Mouse (Mus musculus) C2C12 (cell line): ENCODE results near the gene Atp13a4. TPM values are rescaled to one million over a fixed set of nuclear protein-coding genes. Genes with fewer than 3 reads are reported as not detected.

ENCODE experiments used
- H3K27me3 ChIP-seq: one replicate; pipeline ENCODE4 v1.6.1; 2011; ENCODE audit not compliant: control insufficient read depth, insufficient read depth, insufficient read length
- H3K36me3 ChIP-seq: one replicate; pipeline ENCODE4 v1.6.1; 2011; ENCODE audit not compliant: control insufficient read depth, insufficient read depth
- H3K4me3 ChIP-seq: one replicate; pipeline ENCODE4 v1.5.1; 2011; ENCODE audit warnings: mild to moderate bottlenecking, control low read depth; ENCODE audit not compliant: poor library complexity, insufficient read depth, severe bottlenecking
- H3K79me2 ChIP-seq: one replicate; pipeline ENCODE4 v1.6.1; 2011; ENCODE audit not compliant: control insufficient read depth, insufficient read depth
- H3K79me3 ChIP-seq: one replicate; pipeline ENCODE4 v1.6.1; 2011; ENCODE audit warnings: low read depth, control low read depth
- H3ac ChIP-seq: one replicate; pipeline ENCODE3; 2011; ENCODE audit warnings: low read depth; ENCODE audit not compliant: control insufficient read depth, insufficient read length
- CEBPB ChIP-seq: IDR thresholded peaks from one replicate; pipeline ENCODE4 v1.6.1; 2011; ENCODE audit warnings: low read depth, mild to moderate bottlenecking, control low read depth, moderate library complexity
- CTCF ChIP-seq: IDR thresholded peaks from one replicate; pipeline ENCODE4 v1.5.1; 2011; ENCODE audit not compliant: control insufficient read depth, insufficient read depth, insufficient read length
- FOSL1 ChIP-seq: IDR thresholded peaks from one replicate; pipeline ENCODE4 v1.8.0; 2011; ENCODE audit warnings: mild to moderate bottlenecking, low read length; ENCODE audit not compliant: poor library complexity, insufficient read depth, severe bottlenecking
- MAX ChIP-seq: IDR thresholded peaks from one replicate; pipeline ENCODE4 v1.6.1; 2011; ENCODE audit warnings: mild to moderate bottlenecking, control low read depth
- MYOD1 ChIP-seq: IDR thresholded peaks from one replicate; pipeline ENCODE4 v1.6.1; 2011; ENCODE audit warnings: low read depth; ENCODE audit not compliant: control insufficient read depth, insufficient read length
- MYOG ChIP-seq: IDR thresholded peaks from one replicate; pipeline ENCODE4 v1.6.1; 2011; ENCODE audit not compliant: control insufficient read depth, insufficient read length; ENCODE audit errors: extremely low read depth
- USF1 ChIP-seq: IDR thresholded peaks from one replicate; pipeline ENCODE4 v1.6.1; 2011; ENCODE audit warnings: low read depth, mild to moderate bottlenecking, control low read depth, moderate library complexity
- polyA plus RNA-seq: library from polyadenylated mRNA; unstranded; fragments of >200 nt; fragmentation: generic; extraction: Trizol; gene quantifications from one replicate; pipeline ENCODE4 v1.2.1, GENCODE M21; 2012; ENCODE audit warnings: missing spikeins

Atp13a4 gene
- polyA plus RNA-seq, 1 experiment, result 0.01 TPM

DNA sequence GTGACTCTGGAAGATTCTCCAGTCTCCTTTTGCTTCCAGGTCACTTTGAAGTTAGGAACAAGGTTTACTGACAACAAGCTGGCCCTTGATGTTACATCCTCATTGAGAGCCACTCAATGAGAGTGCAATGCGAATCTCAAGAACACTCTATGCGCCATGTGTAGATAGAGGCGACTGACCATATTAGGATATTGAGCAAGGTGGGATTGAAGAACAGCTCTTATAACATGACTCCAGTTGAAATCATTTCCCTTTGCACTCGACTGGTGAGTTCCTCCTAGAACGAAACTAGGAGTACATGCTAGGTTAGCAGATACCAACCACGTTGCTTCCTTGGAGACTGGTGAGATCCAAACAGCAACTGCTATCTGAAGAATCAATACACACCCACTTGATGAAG, 64.3 kb downstream of the Atp13a4 start:
- Histone ChIP-seq H3ac (no peak overlapping the region), H3K36me3 (no peaks in the 10 kb centered on the region), H3K4me3 (no peak overlapping the region), H3K79me3 (no peaks in the 10 kb centered on the region), H3K27me3 (no peaks in the 10 kb centered on the region), H3K79me2 (no peaks in the 10 kb centered on the region)
- TF ChIP-seq MYOG (no peak), CTCF (no peak), MYOD1 (no peak), USF1 (no peak), FOSL1 (no peak), MAX (no peak), CEBPB (no peak)

DNA sequence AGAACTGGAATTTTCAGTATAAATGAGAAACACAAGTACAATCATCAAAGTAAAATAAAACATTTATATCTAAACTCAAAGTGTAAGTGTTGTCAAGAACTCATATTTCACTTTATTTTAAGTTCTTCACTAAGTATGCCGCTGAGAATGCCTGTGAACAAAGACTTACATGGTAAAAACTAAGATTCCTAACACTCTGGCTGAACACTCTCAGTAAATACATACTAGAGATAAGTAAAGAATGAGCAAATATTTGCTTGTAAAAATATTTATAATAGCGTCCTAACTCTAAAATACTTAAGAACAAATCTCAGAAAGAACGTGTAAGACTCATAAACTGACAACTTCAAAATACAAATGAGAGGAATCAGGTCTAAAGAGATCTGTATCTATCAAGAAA, 80.9 kb downstream of the Atp13a4 start:
- Histone ChIP-seq H3K36me3 (no peaks in the 10 kb centered on the region), H3ac (no peak overlapping the region), H3K79me3 (no peaks in the 10 kb centered on the region), H3K4me3 (no peak overlapping the region), H3K79me2 (no peaks in the 10 kb centered on the region), H3K27me3 (no peaks in the 10 kb centered on the region)
- TF ChIP-seq MYOD1 (no peak), MYOG (no peak), MAX (no peak), CTCF (no peak), CEBPB (no peak), USF1 (no peak), FOSL1 (no peak)

DNA sequence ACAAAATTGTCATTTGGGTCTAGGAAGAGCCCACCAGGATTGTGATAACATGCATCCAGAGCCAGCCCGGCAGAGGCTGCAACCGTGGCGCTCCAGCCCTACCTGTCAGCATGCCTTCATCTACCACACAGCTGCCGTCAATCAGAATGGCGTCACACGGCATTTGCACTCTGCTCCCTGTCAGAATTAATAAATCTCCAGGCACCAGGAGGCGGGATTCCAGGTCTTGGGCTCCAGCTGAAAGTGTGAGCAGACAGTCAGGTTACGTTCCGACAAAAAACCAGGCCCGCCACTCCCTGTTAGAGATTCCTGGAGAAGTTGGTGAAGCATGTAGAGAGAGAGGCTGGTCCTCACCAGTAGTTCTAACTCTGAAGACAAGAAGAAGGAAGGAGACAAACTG, 85.3 kb downstream of the Atp13a4 start:
- no peaks in the 10 kb centered on the region for H3K27me3 ChIP-seq

DNA sequence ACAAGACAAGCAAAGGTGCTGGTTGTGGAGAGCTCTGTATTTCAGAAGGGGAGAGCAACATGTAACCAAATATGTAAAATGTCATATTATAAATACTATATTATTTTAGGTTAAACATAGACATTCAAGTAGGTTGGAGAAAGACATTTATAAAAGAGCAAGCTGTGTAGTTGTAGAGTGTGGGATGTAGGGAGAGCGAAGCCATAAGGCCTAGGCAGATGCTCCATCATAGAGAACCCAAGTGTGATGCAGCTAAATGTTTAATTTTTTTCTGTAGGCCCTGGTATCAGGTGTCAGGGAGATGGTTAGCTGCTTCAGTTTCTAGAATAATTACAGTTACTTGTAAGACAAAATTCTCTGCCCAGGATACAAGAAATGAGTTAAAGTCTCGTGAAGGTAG, 87.8 kb downstream of the Atp13a4 start:
- no peaks in the 10 kb centered on the region for H3K79me2 ChIP-seq
- H3K4me3 ChIP-seq, result no peak overlapping the region
- TF ChIP-seq CTCF, result no peak
- no peak for TF ChIP-seq MYOD1
- TF ChIP-seq USF1, result no peak
- no peaks in the 10 kb centered on the region for H3K79me3 ChIP-seq
- no peaks in the 10 kb centered on the region for H3K36me3 ChIP-seq
- no peak overlapping the region for H3ac ChIP-seq
- H3K27me3 ChIP-seq, result no peaks in the 10 kb centered on the region

More for the DNA sequence above, 85.3 kb downstream of the Atp13a4 start:
- Histone ChIP-seq H3K79me3 (no peaks in the 10 kb centered on the region), H3K36me3 (no peaks in the 10 kb centered on the region), H3K4me3 (no peak overlapping the region), H3ac (no peak overlapping the region), H3K79me2 (no peaks in the 10 kb centered on the region)
- no peak for TF ChIP-seq CTCF

DNA sequence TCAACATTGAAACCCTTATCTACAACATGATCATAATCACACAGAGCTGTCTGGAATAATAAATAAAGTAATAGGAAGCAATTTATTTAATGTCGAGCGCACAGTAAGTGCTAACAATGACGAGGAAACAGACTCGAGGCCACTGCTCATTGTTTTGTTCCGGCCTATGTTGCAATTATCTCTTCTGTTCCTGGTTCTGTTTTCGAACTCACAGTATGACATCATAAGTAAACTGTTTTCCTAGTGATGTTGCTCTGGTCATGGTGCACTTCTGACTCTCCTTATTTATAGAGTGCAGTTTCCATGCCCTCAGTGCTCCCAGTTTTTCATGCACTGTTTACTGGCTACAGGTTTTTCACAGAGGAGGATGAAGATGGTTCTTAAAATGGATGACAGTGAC, 91.4 kb downstream of the Atp13a4 start:
- TF ChIP-seq MYOD1 (no peak), MAX (no peak), MYOG (no peak), USF1 (no peak), CEBPB (no peak), CTCF (no peak), FOSL1 (no peak)
- Histone ChIP-seq H3K27me3 (no peaks in the 10 kb centered on the region), H3K4me3 (no peak overlapping the region), H3K79me3 (no peaks in the 10 kb centered on the region), H3K36me3 (no peaks in the 10 kb centered on the region), H3ac (no peak overlapping the region), H3K79me2 (no peaks in the 10 kb centered on the region)

DNA sequence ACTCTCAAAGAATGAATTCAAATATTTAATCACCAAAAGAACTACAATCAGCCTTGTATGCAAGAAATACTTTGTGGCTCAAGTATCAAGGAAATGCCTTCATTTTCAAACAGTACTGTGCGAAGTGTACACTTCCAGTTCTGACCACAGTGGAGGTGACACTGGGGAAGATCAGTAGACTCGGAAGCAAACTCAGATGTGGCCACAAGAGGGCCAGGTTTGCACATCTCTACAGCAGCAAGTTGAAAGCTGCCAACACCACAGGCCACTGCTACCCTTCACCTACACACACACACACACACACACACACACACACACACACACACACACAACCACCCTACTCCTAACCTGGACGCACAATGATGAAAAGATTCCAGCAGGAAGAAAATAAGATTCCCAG, 93.0 kb downstream of the Atp13a4 start:
- TF ChIP-seq FOSL1 (no peak), MAX (no peak), USF1 (no peak), MYOD1 (no peak), CTCF (no peak), MYOG (no peak), CEBPB (no peak)
- H3K27me3 ChIP-seq, result no peaks in the 10 kb centered on the region
- no peaks in the 10 kb centered on the region for H3K36me3 ChIP-seq
- no peak overlapping the region for H3K4me3 ChIP-seq
- no peaks in the 10 kb centered on the region for H3K79me2 ChIP-seq
- H3ac ChIP-seq, result no peak overlapping the region
- no peaks in the 10 kb centered on the region for H3K79me3 ChIP-seq
